Mouse (Mus musculus): ENCODE measurements around the gene Rbm19. TPM values are rescaled to one million over a fixed set of nuclear protein-coding genes. Genes with fewer than 3 reads are reported as not detected.

Gene Rbm19
- polyA plus RNA-seq, 1 experiment from 2014 or later = 12.8 TPM

DNA sequence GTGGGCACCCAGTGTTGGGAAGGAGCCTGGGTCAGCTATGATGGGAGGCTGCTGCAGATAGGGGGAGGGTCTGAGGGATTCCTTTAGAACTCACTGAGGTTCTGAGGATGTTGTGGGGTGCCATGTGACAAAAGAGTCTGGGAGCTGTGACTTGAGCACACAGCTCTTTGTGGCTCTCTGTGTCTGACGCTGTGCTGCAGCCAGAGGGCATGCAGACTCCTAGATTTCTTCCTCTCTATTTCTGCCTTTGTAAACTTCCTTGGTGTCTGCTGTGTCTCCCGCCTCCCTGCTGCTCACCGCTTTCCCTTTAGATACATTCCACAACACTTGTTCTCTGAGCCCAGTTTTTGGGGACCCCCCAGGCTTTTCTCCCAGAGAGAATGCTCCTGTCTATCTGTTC lies 36.9 kb downstream of the Rbm19 start:
- Histone ChIP-seq H3K36me3 (ENCODE audit: control insufficient read depth, insufficient read depth, low read length) (no peaks in the 10 kb centered on the region), H3K9me3 (replicated peaks; ENCODE audit: control insufficient read depth, low read length) (no peaks in the 10 kb centered on the region), H3K4me1 (ENCODE audit: control insufficient read depth, insufficient read depth, low read length) (peaks cover 14% of the 10 kb centered on the region), H3K9ac (ENCODE audit: low read length) (no peak overlapping the region), H3K27ac (ENCODE audit: low read depth, low read length) (no peak overlapping the region), H3K4me3 (ENCODE audit: low read depth, low read length) (no peak overlapping the region), H3K4me2 (ENCODE audit: low read length) (no peak overlapping the region), H3K27me3 (replicated peaks; ENCODE audit: control insufficient read depth, insufficient read depth, low read length) (no peaks in the 10 kb centered on the region)
- no peak for DNase-seq (ENCODE audit: low spot score)
- WGBS = 86% methylated on average over 3 of the region's 3 CpGs
- ATAC-seq = no peak

DNA sequence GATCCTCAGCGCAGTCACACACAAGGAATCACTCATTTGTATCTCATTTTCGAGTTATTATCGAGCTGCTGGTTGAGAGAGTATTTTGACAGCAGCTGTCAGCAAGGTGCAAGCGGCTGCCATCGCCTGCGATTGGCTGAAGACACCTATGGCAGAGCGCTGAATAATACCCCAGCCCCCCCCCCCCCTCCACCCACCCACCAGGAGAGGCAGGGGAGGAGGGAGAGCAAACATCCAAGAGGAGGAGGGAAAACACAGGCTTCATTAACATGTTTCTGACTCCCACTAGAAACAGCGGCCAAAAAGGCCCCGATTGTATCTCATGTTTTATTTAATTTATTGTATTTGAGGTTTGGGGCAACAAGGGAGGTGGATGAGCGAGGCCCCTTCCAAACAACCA lies 39.4 kb downstream of the Rbm19 start:
- peak; percentile 68 for ATAC-seq
- no peaks in the 10 kb centered on the region for H3K36me3 ChIP-seq (ENCODE audit: control insufficient read depth, insufficient read depth, low read length)
- peaks cover 14% of the 10 kb centered on the region for H3K4me1 ChIP-seq (ENCODE audit: control insufficient read depth, insufficient read depth, low read length)
- peak overlapping the region; percentile 52; the same call in 1 of the 2 replicates for H3K27ac ChIP-seq (ENCODE audit: low read depth, low read length)
- no peak overlapping the region for H3K4me2 ChIP-seq (ENCODE audit: low read length)
- H3K27me3 ChIP-seq (replicated peaks; ENCODE audit: control insufficient read depth, insufficient read depth, low read length) = no peaks in the 10 kb centered on the region
- no peak overlapping the region for H3K4me3 ChIP-seq (ENCODE audit: low read depth, low read length)
- no peaks in the 10 kb centered on the region for H3K9me3 ChIP-seq (replicated peaks; ENCODE audit: control insufficient read depth, low read length)
- WGBS = 41% methylated on average over 10 of the region's 10 CpGs
- peak; percentile 59 for DNase-seq (ENCODE audit: low spot score)
- no peak overlapping the region; the same call in 1 of the 2 replicates for H3K9ac ChIP-seq (ENCODE audit: low read length)

GRCm38 (mm10) chr5:120156166-120156909 lies 40.1 kb downstream of the Rbm19 start:
- no peak overlapping the region; the same call in 1 of the 2 replicates for H3K9ac ChIP-seq (ENCODE audit: low read length)

GRCm38 (mm10) chr5:120157115-120157514 lies 40.9 kb downstream of the Rbm19 start:
- Histone ChIP-seq H3K27me3 (replicated peaks; ENCODE audit: control insufficient read depth, insufficient read depth, low read length) (no peaks in the 10 kb centered on the region), H3K9me3 (replicated peaks; ENCODE audit: control insufficient read depth, low read length) (no peaks in the 10 kb centered on the region), H3K9ac (ENCODE audit: low read length) (no peak overlapping the region), H3K36me3 (ENCODE audit: control insufficient read depth, insufficient read depth, low read length) (no peaks in the 10 kb centered on the region), H3K27ac (ENCODE audit: low read depth, low read length) (peak overlapping the region; percentile 52; the same call in 1 of the 2 replicates), H3K4me2 (ENCODE audit: low read length) (no peak overlapping the region), H3K4me3 (ENCODE audit: low read depth, low read length) (no peak overlapping the region), H3K4me1 (ENCODE audit: control insufficient read depth, insufficient read depth, low read length) (peaks cover 14% of the 10 kb centered on the region)
- DNase-seq (ENCODE audit: low spot score) (no peak), ATAC-seq (no peak)
- 86% methylated on average over 3 of the region's 3 CpGs for WGBS

More at GRCm38 (mm10) chr5:120156166-120156909, 40.1 kb downstream of the Rbm19 start:
- Histone ChIP-seq H3K4me2 (ENCODE audit: low read length) (no peak overlapping the region), H3K27me3 (replicated peaks; ENCODE audit: control insufficient read depth, insufficient read depth, low read length) (no peaks in the 10 kb centered on the region), H3K4me3 (ENCODE audit: low read depth, low read length) (no peak overlapping the region), H3K9me3 (replicated peaks; ENCODE audit: control insufficient read depth, low read length) (no peaks in the 10 kb centered on the region), H3K27ac (ENCODE audit: low read depth, low read length) (peak overlapping the region; percentile 52; the same call in 1 of the 2 replicates), H3K36me3 (ENCODE audit: control insufficient read depth, insufficient read depth, low read length) (no peaks in the 10 kb centered on the region), H3K4me1 (ENCODE audit: control insufficient read depth, insufficient read depth, low read length) (peaks cover 14% of the 10 kb centered on the region)
- DNase-seq (ENCODE audit: low spot score) (peak; percentile 35), ATAC-seq (peak; percentile 12; the same call in 1 of the 2 replicates)
- WGBS = 64% methylated on average over 21 of the region's 21 CpGs

- Histone ChIP-seq H3K4me2 (ENCODE audit: low read length) (no peak overlapping the region), H3K9me3 (replicated peaks; ENCODE audit: control insufficient read depth, low read length) (no peaks in the 10 kb centered on the region), H3K4me3 (ENCODE audit: low read depth, low read length) (no peak overlapping the region), H3K36me3 (ENCODE audit: control insufficient read depth, insufficient read depth, low read length) (no peaks in the 10 kb centered on the region), H3K9ac (ENCODE audit: low read length) (no peak overlapping the region), H3K27me3 (replicated peaks; ENCODE audit: control insufficient read depth, insufficient read depth, low read length) (no peaks in the 10 kb centered on the region), H3K4me1 (ENCODE audit: control insufficient read depth, insufficient read depth, low read length) (peaks cover 14% of the 10 kb centered on the region), H3K27ac (ENCODE audit: low read depth, low read length) (no peak overlapping the region)
- no peak for ATAC-seq
- WGBS = 81% methylated on average over 2 of the region's 2 CpGs
- no peak for DNase-seq (ENCODE audit: low spot score)
These were observed 42.2 kb downstream of the Rbm19 start for GRCm38 (mm10) chr5:120158476-120158875.

DNA sequence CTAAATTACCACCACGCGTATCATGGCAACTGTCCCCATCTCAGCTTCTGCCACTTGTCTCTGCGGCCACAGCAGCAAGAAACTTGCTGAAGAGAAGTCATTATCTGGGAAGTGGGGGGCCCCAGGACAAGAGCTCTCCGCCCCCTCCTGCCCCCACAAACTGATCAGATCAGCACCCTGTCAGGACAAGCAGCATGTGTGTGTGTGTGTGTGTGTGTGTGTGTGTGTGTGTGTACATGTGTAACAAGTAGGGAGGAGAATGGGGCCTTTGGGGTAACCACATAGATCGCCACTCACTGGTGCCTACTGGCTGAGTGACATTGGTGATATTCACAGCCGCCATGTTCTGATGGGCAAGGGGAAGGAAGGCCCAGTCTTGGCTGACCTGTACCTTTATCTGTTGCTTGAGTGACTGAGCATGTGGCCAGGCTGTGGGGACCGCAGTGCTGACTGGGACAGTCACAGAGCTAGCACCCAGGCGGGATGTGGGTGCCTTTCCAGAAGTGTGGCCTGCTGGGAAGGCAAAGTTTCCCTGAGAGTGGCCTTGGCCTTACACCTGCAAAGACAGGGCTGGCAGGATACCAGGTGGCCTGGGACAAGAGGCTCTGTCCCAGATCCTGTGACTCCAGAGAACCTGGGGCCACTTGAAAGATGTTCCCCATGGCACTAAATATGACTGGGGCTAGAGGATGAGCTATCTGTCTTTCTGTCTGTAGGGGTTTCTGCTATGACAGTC lies 44.8 kb downstream of the Rbm19 start:
- DNase-seq (ENCODE audit: low spot score) = no peak
- no peaks in the 10 kb centered on the region for H3K27me3 ChIP-seq (replicated peaks; ENCODE audit: control insufficient read depth, insufficient read depth, low read length)
- no peaks in the 10 kb centered on the region for H3K36me3 ChIP-seq (ENCODE audit: control insufficient read depth, insufficient read depth, low read length)
- 82% methylated on average over 8 of the region's 8 CpGs for WGBS
- peaks cover 6% of the 10 kb centered on the region for H3K4me1 ChIP-seq (ENCODE audit: control insufficient read depth, insufficient read depth, low read length)
- H3K9ac ChIP-seq (ENCODE audit: low read length) = no peak overlapping the region
- H3K4me2 ChIP-seq (ENCODE audit: low read length) = no peak overlapping the region
- no peak for ATAC-seq
- no peaks in the 10 kb centered on the region for H3K9me3 ChIP-seq (replicated peaks; ENCODE audit: control insufficient read depth, low read length)
- no peak overlapping the region for H3K27ac ChIP-seq (ENCODE audit: low read depth, low read length)
- H3K4me3 ChIP-seq (ENCODE audit: low read depth, low read length) = no peak overlapping the region

DNA sequence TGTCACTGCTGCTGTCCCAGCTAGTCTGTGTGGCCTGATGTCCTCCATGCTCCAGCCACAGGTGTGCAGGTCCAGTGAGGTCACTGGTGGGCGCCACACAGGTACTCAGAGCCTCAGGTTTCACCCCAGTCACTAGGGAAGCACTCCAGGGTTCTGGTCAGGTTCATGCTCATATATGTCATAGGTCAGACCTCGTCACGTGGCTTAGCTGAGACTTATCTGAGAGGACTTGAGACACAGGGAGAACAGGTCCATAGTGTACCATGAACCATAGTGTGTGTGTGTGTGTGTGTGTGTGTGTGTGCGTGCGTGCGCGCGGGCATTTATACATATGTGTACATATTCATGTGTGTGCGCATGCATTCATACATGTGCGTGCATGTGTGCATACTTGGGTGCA lies 46.4 kb downstream of the Rbm19 start:
- no peak for DNase-seq (ENCODE audit: low spot score)
- WGBS = 96% methylated on average over 10 of the region's 10 CpGs
- Histone ChIP-seq H3K4me2 (ENCODE audit: low read length) (no peak overlapping the region), H3K27me3 (replicated peaks; ENCODE audit: control insufficient read depth, insufficient read depth, low read length) (no peaks in the 10 kb centered on the region), H3K27ac (ENCODE audit: low read depth, low read length) (no peak overlapping the region), H3K36me3 (ENCODE audit: control insufficient read depth, insufficient read depth, low read length) (no peaks in the 10 kb centered on the region), H3K9ac (ENCODE audit: low read length) (no peak overlapping the region), H3K4me1 (ENCODE audit: control insufficient read depth, insufficient read depth, low read length) (peaks cover 2% of the 10 kb centered on the region; the same call in 1 of the 2 replicates), H3K4me3 (ENCODE audit: low read depth, low read length) (no peak overlapping the region), H3K9me3 (replicated peaks; ENCODE audit: control insufficient read depth, low read length) (no peaks in the 10 kb centered on the region)
- no peak for ATAC-seq

- H3K36me3 ChIP-seq (ENCODE audit: control insufficient read depth, insufficient read depth, low read length) = no peaks in the 10 kb centered on the region
- H3K27ac ChIP-seq (ENCODE audit: low read depth, low read length) = no peak overlapping the region
- H3K4me2 ChIP-seq (ENCODE audit: low read length) = no peak overlapping the region
- no peak overlapping the region for H3K9ac ChIP-seq (ENCODE audit: low read length)
- H3K4me1 ChIP-seq (ENCODE audit: control insufficient read depth, insufficient read depth, low read length) = peaks cover 4% of the 10 kb centered on the region; the same call in 1 of the 2 replicates
- ATAC-seq = no peak
- H3K4me3 ChIP-seq (ENCODE audit: low read depth, low read length) = no peak overlapping the region
- WGBS = 81% methylated on average over 6 of the region's 6 CpGs
- no peak for DNase-seq (ENCODE audit: low spot score)
- H3K9me3 ChIP-seq (replicated peaks; ENCODE audit: control insufficient read depth, low read length) = no peaks in the 10 kb centered on the region
- no peaks in the 10 kb centered on the region for H3K27me3 ChIP-seq (replicated peaks; ENCODE audit: control insufficient read depth, insufficient read depth, low read length)
These were observed 47.2 kb downstream of the Rbm19 start for GRCm38 (mm10) chr5:120163428-120163827.

DNA sequence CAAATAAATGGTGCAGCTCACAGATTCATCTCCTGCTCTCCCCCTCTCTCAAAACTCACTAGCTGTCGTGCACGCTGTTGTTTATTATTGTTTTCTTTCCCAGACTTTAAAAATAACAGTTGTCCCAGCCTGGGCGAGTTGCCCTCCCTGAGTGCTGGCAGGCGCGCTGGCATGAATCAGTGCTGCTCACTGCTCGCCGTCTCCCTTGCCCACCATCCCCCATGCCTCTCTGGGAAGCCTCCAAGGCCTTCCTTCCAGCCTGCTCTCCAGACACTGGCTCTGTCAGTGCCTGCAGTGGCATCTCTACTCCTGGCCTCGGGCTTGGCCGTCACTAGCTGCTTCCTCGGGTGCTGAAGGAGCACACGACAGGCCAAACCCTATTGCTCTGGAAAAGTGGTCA lies 48.2 kb downstream of the Rbm19 start:
- WGBS = 63% methylated on average over 11 of the region's 11 CpGs
- H3K4me1 ChIP-seq (ENCODE audit: control insufficient read depth, insufficient read depth, low read length) = peaks cover 4% of the 10 kb centered on the region; the same call in 1 of the 2 replicates
- DNase-seq (ENCODE audit: low spot score) = peak; percentile 73
- H3K27ac ChIP-seq (ENCODE audit: low read depth, low read length) = no peak overlapping the region
- H3K9ac ChIP-seq (ENCODE audit: low read length) = no peak overlapping the region
- no peaks in the 10 kb centered on the region for H3K9me3 ChIP-seq (replicated peaks; ENCODE audit: control insufficient read depth, low read length)
- H3K4me2 ChIP-seq (ENCODE audit: low read length) = no peak overlapping the region
- ATAC-seq = peak; percentile 61; the same call in 1 of the 2 replicates
- H3K27me3 ChIP-seq (replicated peaks; ENCODE audit: control insufficient read depth, insufficient read depth, low read length) = no peaks in the 10 kb centered on the region
- H3K4me3 ChIP-seq (ENCODE audit: low read depth, low read length) = no peak overlapping the region
- no peaks in the 10 kb centered on the region for H3K36me3 ChIP-seq (ENCODE audit: control insufficient read depth, insufficient read depth, low read length)
